Mouse (Mus musculus) embryonic fibroblast, embryonic 13.5 days (primary cell): ENCODE data around the gene Nrp1.

Source experiments
- CTCF ChIP-seq: IDR thresholded peaks from 2 replicates; pipeline ENCODE4 v1.5.1; 2011; ENCODE audit warnings: mild to moderate bottlenecking, control low read depth, low read length, moderate library complexity, borderline replicate concordance; ENCODE audit not compliant: insufficient read depth
- POLR2A ChIP-seq: IDR thresholded peaks from 2 replicates; pipeline ENCODE4 v1.6.1; 2011; ENCODE audit warnings: low read depth, mild to moderate bottlenecking, control low read depth, low read length, moderate library complexity

DNA sequence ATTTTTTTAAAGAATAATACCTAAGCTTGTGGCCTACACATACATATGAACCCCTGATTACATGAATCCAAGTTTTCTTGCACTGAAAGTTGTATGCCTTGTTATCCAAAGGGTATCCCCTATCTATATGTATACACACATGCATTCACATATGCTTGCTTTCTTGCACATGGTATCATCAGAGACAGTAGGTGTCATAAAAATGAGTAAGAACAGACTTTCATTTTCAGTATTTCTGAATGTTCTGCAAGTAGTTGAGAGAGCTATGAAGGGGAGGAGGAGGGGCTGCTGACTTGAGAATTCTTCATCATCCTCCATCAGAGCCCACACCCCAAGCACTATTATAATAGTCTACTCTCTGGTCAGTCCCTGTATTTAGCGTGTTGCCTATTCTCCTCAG, 62.0 kb downstream of the Nrp1 start:
- TF ChIP-seq POLR2A (no peak), CTCF (no peak)
